Mouse (Mus musculus): Measurements from ENCODE around the gene Arhgap8. TPM values are rescaled to one million over a fixed set of nuclear protein-coding genes. Genes with fewer than 3 reads are reported as not detected.

The Arhgap8 gene
- polyA plus RNA-seq (2015; fragmentation: Nextera tagmentation; extraction: Ambion mirVana): 0.11 and 0.34 TPM in 2 replicates

- no peak within 1 kb of the TSS for H3K9ac ChIP-seq
- WGBS: 2% methylated on average over 22 of the region's 24 CpGs
These were observed at the start of gene Arhgap8 for GRCm38 (mm10) chr15:84719791-84720190. Gene Arhgap8 (plus strand): TSS chr15:84720052.

GRCm38 (mm10) chr15:84670657-84671055 is 49.2 kb upstream of the Arhgap8 start:
- Histone ChIP-seq H3K4me1 (peaks cover 18% of the 10 kb centered on the region), H3K4me2 (no peak overlapping the region), H3K27ac (no peak overlapping the region), H3K27me3 (no peaks in the 10 kb centered on the region; the same call in 1 of the 2 replicates), H3K9me3 (replicated peaks) (no peaks in the 10 kb centered on the region), H3K9ac (no peak overlapping the region), H3K36me3 (ENCODE audit: poor library complexity, severe bottlenecking) (no peaks in the 10 kb centered on the region), H3K4me3 (no peak overlapping the region)
- 87% methylated on average over 4 of the region's 4 CpGs for WGBS
- ATAC-seq: no peak

More at GRCm38 (mm10) chr15:84719791-84720190, at the start of gene Arhgap8:
- no peaks in the 10 kb centered on the region for H3K9me3 ChIP-seq (replicated peaks)
- H3K27me3 ChIP-seq: peaks cover 39% of the 10 kb centered on the region
- H3K4me1 ChIP-seq: peaks cover 18% of the 10 kb centered on the region
- no peaks in the 10 kb centered on the region for H3K36me3 ChIP-seq (ENCODE audit: poor library complexity, severe bottlenecking)
- ATAC-seq: no peak
- H3K27ac ChIP-seq: no peak within 1 kb of the TSS
- peak within 1 kb of the TSS; percentile 16 for H3K4me3 ChIP-seq
- H3K4me2 ChIP-seq: peak within 1 kb of the TSS; percentile 46

GRCm38 (mm10) chr15:84671401-84672307 is 48.2 kb upstream of the Arhgap8 start:
- 50% methylated on average over 9 of the region's 9 CpGs for WGBS

GRCm38 (mm10) chr15:84672308-84672615 is 47.6 kb upstream of the Arhgap8 start:
- Histone ChIP-seq H3K9me3 (replicated peaks) (no peaks in the 10 kb centered on the region), H3K4me3 (no peak overlapping the region), H3K4me1 (peaks cover 10% of the 10 kb centered on the region; the same call in 1 of the 2 replicates), H3K36me3 (ENCODE audit: poor library complexity, severe bottlenecking) (no peaks in the 10 kb centered on the region), H3K4me2 (no peak overlapping the region), H3K9ac (no peak overlapping the region), H3K27ac (no peak overlapping the region), H3K27me3 (no peaks in the 10 kb centered on the region)
- ATAC-seq: no peak
- WGBS: 85% methylated on average over 4 of the region's 4 CpGs

More at GRCm38 (mm10) chr15:84671401-84672307, 48.2 kb upstream of the Arhgap8 start:
- Histone ChIP-seq H3K27me3 (no peaks in the 10 kb centered on the region), H3K27ac (no peak overlapping the region), H3K36me3 (ENCODE audit: poor library complexity, severe bottlenecking) (no peaks in the 10 kb centered on the region), H3K4me3 (no peak overlapping the region), H3K9me3 (replicated peaks) (no peaks in the 10 kb centered on the region), H3K9ac (no peak overlapping the region), H3K4me1 (peaks cover 10% of the 10 kb centered on the region), H3K4me2 (no peak overlapping the region)
- 0 out of 2 replicates have a peak, but pooled peaks have one; percentile 24 for ATAC-seq

- H3K4me3 ChIP-seq: no peak overlapping the region
- WGBS: 71% methylated on average over 3 of the region's 3 CpGs
- no peaks in the 10 kb centered on the region for H3K9me3 ChIP-seq (replicated peaks)
- ATAC-seq: no peak
- H3K27me3 ChIP-seq: no peaks in the 10 kb centered on the region
- H3K4me2 ChIP-seq: no peak overlapping the region
- no peak overlapping the region for H3K9ac ChIP-seq
- H3K27ac ChIP-seq: no peak overlapping the region
- H3K36me3 ChIP-seq (ENCODE audit: poor library complexity, severe bottlenecking): no peaks in the 10 kb centered on the region
- peaks cover 10% of the 10 kb centered on the region; the same call in 1 of the 2 replicates for H3K4me1 ChIP-seq
These were observed 47.2 kb upstream of the Arhgap8 start for GRCm38 (mm10) chr15:84672616-84673015.

GRCm38 (mm10) chr15:84674329-84675067 is 45.4 kb upstream of the Arhgap8 start:
- peaks cover 7% of the 10 kb centered on the region; the same call in 1 of the 2 replicates for H3K4me1 ChIP-seq
- H3K4me2 ChIP-seq: no peak overlapping the region
- no peaks in the 10 kb centered on the region for H3K9me3 ChIP-seq (replicated peaks)
- ATAC-seq: no peak
- H3K4me3 ChIP-seq: no peak overlapping the region
- 82% methylated on average over 11 of the region's 11 CpGs for WGBS
- no peak overlapping the region for H3K9ac ChIP-seq
- H3K36me3 ChIP-seq (ENCODE audit: poor library complexity, severe bottlenecking): no peaks in the 10 kb centered on the region
- peaks cover under 1% of the 10 kb centered on the region; the same call in 1 of the 2 replicates for H3K27me3 ChIP-seq
- H3K27ac ChIP-seq: no peak overlapping the region

GRCm38 (mm10) chr15:84675317-84675716 is 44.5 kb upstream of the Arhgap8 start:
- 83% methylated on average over 8 of the region's 8 CpGs for WGBS
- no peak for ATAC-seq

GRCm38 (mm10) chr15:84677943-84678342 is 41.9 kb upstream of the Arhgap8 start:
- 79% methylated on average over 11 of the region's 11 CpGs for WGBS
- no peak for ATAC-seq

More at GRCm38 (mm10) chr15:84675317-84675716, 44.5 kb upstream of the Arhgap8 start:
- H3K9ac ChIP-seq: no peak overlapping the region
- no peaks in the 10 kb centered on the region for H3K9me3 ChIP-seq (replicated peaks)
- no peak overlapping the region for H3K4me2 ChIP-seq
- peaks cover 9% of the 10 kb centered on the region for H3K27me3 ChIP-seq
- no peaks in the 10 kb centered on the region for H3K36me3 ChIP-seq (ENCODE audit: poor library complexity, severe bottlenecking)
- H3K4me3 ChIP-seq: no peak overlapping the region
- H3K27ac ChIP-seq: no peak overlapping the region
- H3K4me1 ChIP-seq: 0 out of 2 replicates have a peak, but pooled peaks cover 3% of the 10 kb centered on the region

GRCm38 (mm10) chr15:84679090-84679489 is 40.8 kb upstream of the Arhgap8 start:
- peaks cover 40% of the 10 kb centered on the region for H3K27me3 ChIP-seq
- no peak overlapping the region for H3K4me2 ChIP-seq
- ATAC-seq: no peak
- H3K36me3 ChIP-seq (ENCODE audit: poor library complexity, severe bottlenecking): no peaks in the 10 kb centered on the region
- no peak overlapping the region for H3K9ac ChIP-seq
- WGBS: 92% methylated on average over 4 of the region's 4 CpGs
- H3K27ac ChIP-seq: no peak overlapping the region
- peaks cover 15% of the 10 kb centered on the region for H3K4me1 ChIP-seq
- no peak overlapping the region for H3K4me3 ChIP-seq
- H3K9me3 ChIP-seq (replicated peaks): no peaks in the 10 kb centered on the region

More at GRCm38 (mm10) chr15:84677943-84678342, 41.9 kb upstream of the Arhgap8 start:
- Histone ChIP-seq H3K9me3 (replicated peaks) (no peaks in the 10 kb centered on the region), H3K4me3 (no peak overlapping the region), H3K27me3 (peaks cover 33% of the 10 kb centered on the region), H3K9ac (no peak overlapping the region), H3K4me2 (no peak overlapping the region), H3K36me3 (ENCODE audit: poor library complexity, severe bottlenecking) (no peaks in the 10 kb centered on the region), H3K4me1 (peaks cover 15% of the 10 kb centered on the region), H3K27ac (no peak overlapping the region)

GRCm38 (mm10) chr15:84679794-84680193 is 40.1 kb upstream of the Arhgap8 start:
- ATAC-seq: no peak
- WGBS: 71% methylated on average over 3 of the region's 3 CpGs
- no peak overlapping the region for H3K9ac ChIP-seq

GRCm38 (mm10) chr15:84680545-84681454 is 39.1 kb upstream of the Arhgap8 start:
- H3K9ac ChIP-seq: peak overlapping the region; percentile 68
- peaks cover 40% of the 10 kb centered on the region for H3K27me3 ChIP-seq
- WGBS: 1% methylated on average over 43 of the region's 77 CpGs
- peak overlapping the region; percentile 96 for H3K4me2 ChIP-seq
- peak overlapping the region; percentile 52 for H3K4me3 ChIP-seq
- H3K27ac ChIP-seq: no peak overlapping the region
- H3K9me3 ChIP-seq (replicated peaks): no peaks in the 10 kb centered on the region
- H3K36me3 ChIP-seq (ENCODE audit: poor library complexity, severe bottlenecking): no peaks in the 10 kb centered on the region
- peaks cover 15% of the 10 kb centered on the region for H3K4me1 ChIP-seq
- peak; percentile 79; the same call in 1 of the 2 replicates for ATAC-seq

More at GRCm38 (mm10) chr15:84679794-84680193, 40.1 kb upstream of the Arhgap8 start:
- peaks cover 15% of the 10 kb centered on the region for H3K4me1 ChIP-seq
- H3K27me3 ChIP-seq: peaks cover 40% of the 10 kb centered on the region
- no peaks in the 10 kb centered on the region for H3K9me3 ChIP-seq (replicated peaks)
- H3K4me3 ChIP-seq: no peak overlapping the region
- no peaks in the 10 kb centered on the region for H3K36me3 ChIP-seq (ENCODE audit: poor library complexity, severe bottlenecking)
- H3K27ac ChIP-seq: no peak overlapping the region
- no peak overlapping the region for H3K4me2 ChIP-seq
